Mouse (Mus musculus): ENCODE data around the gene Snrpb. TPM values are rescaled to one million over a fixed set of nuclear protein-coding genes. Genes with fewer than 3 reads are reported as not detected.

Snrpb gene
- polyA plus RNA-seq, 1 experiment from 2014 or later, result 526 TPM

DNA sequence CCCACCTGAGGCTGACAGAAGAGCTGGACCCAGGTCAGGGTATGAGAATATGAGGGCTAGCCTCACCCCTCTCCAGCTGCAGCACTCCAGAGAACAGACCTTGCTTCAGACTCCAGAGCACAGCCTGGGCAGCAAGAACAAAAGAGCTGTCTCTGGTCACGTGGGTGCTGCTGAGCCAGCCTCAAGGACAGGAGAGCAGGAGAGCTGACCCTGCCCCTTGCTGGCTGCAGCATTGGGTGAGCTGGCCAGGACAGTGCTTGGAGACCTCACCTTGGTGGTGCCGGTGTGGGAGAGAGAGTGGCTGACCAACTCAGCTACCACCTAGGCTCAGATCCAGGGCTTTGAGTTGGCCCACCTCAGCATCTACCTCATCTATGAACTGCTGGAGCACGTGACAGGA is 24.0 kb downstream of the Snrpb start:
- Histone ChIP-seq H3K36me3 (ENCODE audit: control insufficient read depth, insufficient read depth, low read length) (no peaks in the 10 kb centered on the region), H3K4me3 (ENCODE audit: low read length) (no peak overlapping the region), H3K27ac (ENCODE audit: low read length) (no peak overlapping the region), H3K4me1 (ENCODE audit: control insufficient read depth, insufficient read depth, low read length) (no peaks in the 10 kb centered on the region), H3K4me2 (ENCODE audit: low read depth, low read length) (no peak overlapping the region), H3K27me3 (replicated peaks; ENCODE audit: control insufficient read depth, insufficient read depth, low read length) (no peaks in the 10 kb centered on the region), H3K9me3 (ENCODE audit: control insufficient read depth, low read length) (no peaks in the 10 kb centered on the region), H3K9ac (ENCODE audit: low read depth, low read length) (no peak overlapping the region)
- 81% methylated on average over 3 of the region's 3 CpGs for WGBS
- ATAC-seq, result no peak

DNA sequence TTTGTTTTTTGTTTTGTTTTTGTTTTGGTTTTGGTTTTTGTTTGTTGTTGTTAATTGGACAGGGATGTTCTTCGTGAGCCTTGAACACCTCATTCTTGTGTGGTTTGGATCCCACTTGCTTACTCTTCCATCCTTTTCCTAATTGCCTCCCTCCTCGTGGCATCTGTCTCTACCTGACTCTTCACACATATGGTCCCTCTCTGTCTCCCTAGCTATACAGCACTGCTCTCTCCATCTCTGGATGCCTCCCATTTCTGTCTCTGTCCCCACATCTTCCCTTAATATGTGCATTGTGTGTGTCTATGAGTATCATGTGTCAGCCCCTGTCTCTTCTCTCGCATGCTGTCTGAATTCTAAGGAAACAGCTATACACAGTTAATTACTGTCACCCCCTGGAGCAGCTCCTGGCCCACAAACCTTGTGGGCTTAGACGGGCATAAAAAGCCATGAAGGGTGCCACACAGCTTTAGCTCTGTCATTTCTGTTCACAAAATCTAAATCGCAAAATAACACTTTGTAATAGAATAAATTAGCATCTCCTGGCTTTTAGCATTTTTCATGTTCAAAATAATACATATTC is 33.0 kb downstream of the Snrpb start:
- Histone ChIP-seq H3K4me3 (ENCODE audit: low read length) (no peak overlapping the region), H3K36me3 (ENCODE audit: control insufficient read depth, insufficient read depth, low read length) (no peaks in the 10 kb centered on the region), H3K9ac (ENCODE audit: low read depth, low read length) (no peak overlapping the region), H3K27me3 (replicated peaks; ENCODE audit: control insufficient read depth, insufficient read depth, low read length) (no peaks in the 10 kb centered on the region), H3K4me2 (ENCODE audit: low read depth, low read length) (no peak overlapping the region), H3K27ac (ENCODE audit: low read length) (no peak overlapping the region), H3K9me3 (ENCODE audit: control insufficient read depth, low read length) (no peaks in the 10 kb centered on the region), H3K4me1 (ENCODE audit: control insufficient read depth, insufficient read depth, low read length) (no peaks in the 10 kb centered on the region)
- 76% methylated on average over 5 of the region's 5 CpGs for WGBS
- no peak for ATAC-seq

DNA sequence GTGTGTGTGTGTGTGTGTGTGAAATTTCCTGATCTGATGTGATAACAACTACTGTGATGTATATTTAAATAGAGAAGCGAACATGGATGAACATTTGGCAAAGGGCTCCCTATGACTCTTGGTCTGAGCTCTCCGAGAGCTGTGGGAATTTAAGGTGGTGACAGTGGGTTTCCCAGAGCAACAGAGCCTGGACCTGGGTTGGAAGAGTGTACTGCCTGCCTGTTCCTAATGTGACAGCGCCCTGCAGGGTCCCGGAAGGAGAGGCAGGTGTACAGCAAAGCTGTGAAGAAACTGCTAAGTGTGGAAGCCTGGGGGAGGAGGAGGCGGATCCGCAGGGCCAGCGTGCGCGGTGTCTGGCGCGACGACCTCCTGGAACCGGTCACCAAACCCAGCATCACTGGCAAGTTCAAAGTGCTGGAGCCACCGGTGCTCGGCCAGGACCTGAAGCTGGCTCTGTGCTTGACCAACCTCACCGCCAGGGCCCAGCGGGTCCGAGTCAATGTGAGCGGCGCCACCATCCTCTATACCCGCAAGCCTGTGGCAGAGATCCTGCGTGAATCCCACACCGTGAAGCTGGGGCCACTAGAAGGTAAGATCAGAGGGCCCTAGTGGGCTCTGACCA is 34.4 kb downstream of the Snrpb start:
- Histone ChIP-seq H3K4me1 (ENCODE audit: control insufficient read depth, insufficient read depth, low read length) (no peaks in the 10 kb centered on the region), H3K27ac (ENCODE audit: low read length) (no peak overlapping the region), H3K36me3 (ENCODE audit: control insufficient read depth, insufficient read depth, low read length) (no peaks in the 10 kb centered on the region), H3K4me3 (ENCODE audit: low read length) (no peak overlapping the region), H3K9ac (ENCODE audit: low read depth, low read length) (no peak overlapping the region), H3K27me3 (replicated peaks; ENCODE audit: control insufficient read depth, insufficient read depth, low read length) (no peaks in the 10 kb centered on the region), H3K4me2 (ENCODE audit: low read depth, low read length) (no peak overlapping the region), H3K9me3 (ENCODE audit: control insufficient read depth, low read length) (no peaks in the 10 kb centered on the region)
- 82% methylated on average over 23 of the region's 23 CpGs for WGBS
- no peak for ATAC-seq

DNA sequence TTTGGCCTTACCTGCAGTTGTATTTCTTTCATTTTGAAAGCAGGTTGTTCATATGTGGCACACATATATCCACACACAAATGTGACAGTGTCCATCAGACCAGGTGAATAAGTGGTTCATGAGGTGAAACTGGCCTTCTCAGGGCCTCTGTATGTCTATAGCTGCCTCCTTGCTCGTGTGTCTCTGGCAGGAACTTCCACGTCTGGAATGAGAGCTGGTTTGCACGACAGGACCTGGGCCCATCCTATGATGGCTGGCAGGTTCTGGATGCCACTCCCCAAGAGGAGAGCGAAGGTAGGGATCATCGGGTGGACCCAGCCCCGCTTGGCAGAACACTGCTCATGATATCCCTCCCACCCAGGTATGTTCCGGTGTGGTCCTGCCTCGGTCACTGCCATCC is 36.2 kb downstream of the Snrpb start:
- Histone ChIP-seq H3K4me2 (ENCODE audit: low read depth, low read length) (no peak overlapping the region), H3K9me3 (ENCODE audit: control insufficient read depth, low read length) (no peaks in the 10 kb centered on the region), H3K4me1 (ENCODE audit: control insufficient read depth, insufficient read depth, low read length) (no peaks in the 10 kb centered on the region), H3K4me3 (ENCODE audit: low read length) (no peak overlapping the region), H3K36me3 (ENCODE audit: control insufficient read depth, insufficient read depth, low read length) (no peaks in the 10 kb centered on the region), H3K9ac (ENCODE audit: low read depth, low read length) (no peak overlapping the region), H3K27me3 (replicated peaks; ENCODE audit: control insufficient read depth, insufficient read depth, low read length) (no peaks in the 10 kb centered on the region), H3K27ac (ENCODE audit: low read length) (no peak overlapping the region)
- 85% methylated on average over 8 of the region's 8 CpGs for WGBS
- no peak for ATAC-seq

DNA sequence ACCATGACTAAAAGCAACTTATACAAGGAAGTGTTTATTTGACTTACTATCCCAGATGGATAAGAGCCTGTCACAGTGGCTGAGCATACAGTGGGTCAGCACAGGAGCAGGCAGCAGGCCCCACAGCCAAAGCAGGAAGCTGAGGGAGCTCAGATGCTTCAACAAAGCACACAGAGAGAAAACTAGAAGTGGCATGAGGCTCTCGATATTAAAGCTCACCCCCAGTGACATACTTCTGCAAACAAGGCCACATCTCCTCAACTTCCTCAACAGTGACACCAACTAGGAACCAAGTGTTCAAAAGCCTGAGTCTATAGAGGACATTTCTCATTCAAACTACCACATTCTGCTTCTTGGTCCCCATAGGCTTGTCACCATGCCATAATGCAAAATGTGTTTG is 49.5 kb downstream of the Snrpb start:
- 58% methylated on average over 1 of the region's 1 CpGs for WGBS

DNA sequence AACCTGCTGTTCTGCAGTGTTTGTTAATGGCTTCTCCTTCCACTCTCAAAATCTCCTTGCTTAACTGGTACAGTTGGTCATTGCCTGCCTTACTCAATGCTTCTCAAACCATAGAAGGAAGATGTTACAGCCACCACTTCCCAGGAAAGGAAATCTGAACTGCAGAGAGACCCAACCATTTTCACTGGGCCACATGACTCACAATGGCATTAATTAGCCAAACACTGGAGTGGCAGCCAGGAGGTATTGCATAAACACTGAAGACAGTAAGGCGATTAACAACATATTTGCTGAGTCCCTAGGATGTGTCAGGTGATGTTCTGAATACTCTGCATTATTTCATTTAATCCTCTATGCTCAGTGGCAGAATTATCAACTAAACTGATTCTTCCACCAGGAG is 53.1 kb downstream of the Snrpb start:
- Histone ChIP-seq H3K9me3 (ENCODE audit: control insufficient read depth, low read length) (no peaks in the 10 kb centered on the region), H3K9ac (ENCODE audit: low read depth, low read length) (no peak overlapping the region), H3K36me3 (ENCODE audit: control insufficient read depth, insufficient read depth, low read length) (no peaks in the 10 kb centered on the region), H3K4me2 (ENCODE audit: low read depth, low read length) (no peak overlapping the region), H3K4me1 (ENCODE audit: control insufficient read depth, insufficient read depth, low read length) (no peaks in the 10 kb centered on the region), H3K27ac (ENCODE audit: low read length) (no peak overlapping the region), H3K27me3 (replicated peaks; ENCODE audit: control insufficient read depth, insufficient read depth, low read length) (no peaks in the 10 kb centered on the region), H3K4me3 (ENCODE audit: low read length) (no peak overlapping the region)
- 38% methylated on average over 1 of the region's 1 CpGs for WGBS
- ATAC-seq, result no peak

More for the DNA sequence above, 49.5 kb downstream of the Snrpb start:
- ATAC-seq, result no peak
- Histone ChIP-seq H3K4me3 (ENCODE audit: low read length) (no peak overlapping the region), H3K9me3 (ENCODE audit: control insufficient read depth, low read length) (no peaks in the 10 kb centered on the region), H3K4me1 (ENCODE audit: control insufficient read depth, insufficient read depth, low read length) (no peaks in the 10 kb centered on the region), H3K27me3 (replicated peaks; ENCODE audit: control insufficient read depth, insufficient read depth, low read length) (no peaks in the 10 kb centered on the region), H3K9ac (ENCODE audit: low read depth, low read length) (no peak overlapping the region), H3K27ac (ENCODE audit: low read length) (no peak overlapping the region), H3K4me2 (ENCODE audit: low read depth, low read length) (no peak overlapping the region), H3K36me3 (ENCODE audit: control insufficient read depth, insufficient read depth, low read length) (no peaks in the 10 kb centered on the region)

DNA sequence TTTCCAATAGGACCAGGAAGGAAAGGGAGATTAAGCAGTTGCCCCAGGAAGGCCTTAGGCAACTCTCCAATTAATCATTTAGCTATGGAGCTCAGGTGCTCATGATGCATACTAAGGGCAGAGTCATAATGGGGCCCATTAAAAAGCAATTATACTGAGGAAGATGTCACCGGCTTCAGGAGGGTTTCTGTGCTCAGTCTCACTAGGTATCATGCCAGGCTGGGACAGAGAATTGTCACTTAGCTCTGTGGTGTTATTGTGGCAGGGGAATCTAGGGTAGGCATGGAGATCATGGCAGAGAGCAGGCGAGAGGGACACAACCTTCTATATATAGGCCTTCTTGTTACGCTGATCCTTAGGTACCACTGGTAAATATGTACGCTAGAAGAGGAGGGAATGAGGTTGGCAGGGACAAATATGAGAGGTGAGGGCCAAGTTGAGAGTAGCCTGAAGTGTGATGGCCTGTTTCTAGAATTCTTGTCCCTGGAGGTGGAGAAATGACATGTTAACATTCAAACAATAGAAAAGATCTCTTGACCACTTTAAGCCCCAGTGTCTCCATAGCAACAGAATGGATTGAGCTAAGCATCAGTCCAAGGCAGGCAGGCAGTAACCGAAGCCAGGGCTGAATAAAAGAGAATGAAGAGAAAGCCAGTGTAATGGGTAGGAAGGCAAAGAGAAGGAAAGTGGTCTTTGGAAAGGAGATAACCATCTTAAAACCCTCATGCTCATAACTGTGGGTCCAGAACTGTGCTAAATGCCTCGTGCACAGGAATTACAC is 53.7 kb downstream of the Snrpb start:
- 77% methylated on average over 6 of the region's 6 CpGs for WGBS
- no peaks in the 10 kb centered on the region for H3K27me3 ChIP-seq (replicated peaks; ENCODE audit: control insufficient read depth, insufficient read depth, low read length)
- no peaks in the 10 kb centered on the region for H3K36me3 ChIP-seq (ENCODE audit: control insufficient read depth, insufficient read depth, low read length)
- H3K9ac ChIP-seq (ENCODE audit: low read depth, low read length), result no peak overlapping the region
- no peaks in the 10 kb centered on the region for H3K4me1 ChIP-seq (ENCODE audit: control insufficient read depth, insufficient read depth, low read length)
- no peak overlapping the region for H3K27ac ChIP-seq (ENCODE audit: low read length)
- H3K4me2 ChIP-seq (ENCODE audit: low read depth, low read length), result no peak overlapping the region
- H3K4me3 ChIP-seq (ENCODE audit: low read length), result no peak overlapping the region
- no peaks in the 10 kb centered on the region for H3K9me3 ChIP-seq (ENCODE audit: control insufficient read depth, low read length)
- no peak for ATAC-seq

Other genes starting within 250 kb of the Snrpb start
- gene Tgm3, start 167.1 kb downstream of the Snrpb start, polyA plus RNA-seq (2015; fragmentation: Nextera tagmentation; extraction: Ambion mirVana), result 0.09 and 0.24 TPM in 2 replicates
- not detected in 2 replicates for gene Tgm6, start 67.0 kb downstream of the Snrpb start, polyA plus RNA-seq (2015; fragmentation: Nextera tagmentation; extraction: Ambion mirVana)
- gene Tmc2, start 15.8 kb upstream of the Snrpb start, polyA plus RNA-seq (2015; fragmentation: Nextera tagmentation; extraction: Ambion mirVana), result not detected in 2 replicates
- gene Nop56, start 95.0 kb upstream of the Snrpb start, polyA plus RNA-seq (2015; fragmentation: Nextera tagmentation; extraction: Ambion mirVana), result 209 and 237 TPM in 2 replicates
- 300 and 308 TPM in 2 replicates for gene Idh3b, start 105.1 kb upstream of the Snrpb start, polyA plus RNA-seq (2015; fragmentation: Nextera tagmentation; extraction: Ambion mirVana)
- 0.97 and 1.2 TPM in 2 replicates for gene Ebf4, start 115.8 kb upstream of the Snrpb start, polyA plus RNA-seq (2015; fragmentation: Nextera tagmentation; extraction: Ambion mirVana)
- gene Cpxm1, start 218.2 kb upstream of the Snrpb start, polyA plus RNA-seq (2015; fragmentation: Nextera tagmentation; extraction: Ambion mirVana), result 32.1 and 36.6 TPM in 2 replicates
- not detected in 2 replicates for gene Gm28372, start 225.8 kb upstream of the Snrpb start, polyA plus RNA-seq (2015; fragmentation: Nextera tagmentation; extraction: Ambion mirVana)
- gene 1700020A23Rik, start 225.9 kb upstream of the Snrpb start, polyA plus RNA-seq (2015; fragmentation: Nextera tagmentation; extraction: Ambion mirVana), result 0.32 TPM in 1 of 2 replicates, not detected in the other
- not detected in 2 replicates for gene Tmem239, start 227.1 kb upstream of the Snrpb start, polyA plus RNA-seq (2015; fragmentation: Nextera tagmentation; extraction: Ambion mirVana)
- 75.0 and 81.5 TPM in 2 replicates for gene Vps16, start 244.9 kb upstream of the Snrpb start, polyA plus RNA-seq (2015; fragmentation: Nextera tagmentation; extraction: Ambion mirVana)
- gene Pced1a, start 245.3 kb upstream of the Snrpb start, polyA plus RNA-seq (2015; fragmentation: Nextera tagmentation; extraction: Ambion mirVana), result 10.7 and 13.2 TPM in 2 replicates

All from intestine, embryonic 16.5 days (tissue).